ENCODE assay signal across 21 mouse cellular contexts in the genomic region with DNA sequence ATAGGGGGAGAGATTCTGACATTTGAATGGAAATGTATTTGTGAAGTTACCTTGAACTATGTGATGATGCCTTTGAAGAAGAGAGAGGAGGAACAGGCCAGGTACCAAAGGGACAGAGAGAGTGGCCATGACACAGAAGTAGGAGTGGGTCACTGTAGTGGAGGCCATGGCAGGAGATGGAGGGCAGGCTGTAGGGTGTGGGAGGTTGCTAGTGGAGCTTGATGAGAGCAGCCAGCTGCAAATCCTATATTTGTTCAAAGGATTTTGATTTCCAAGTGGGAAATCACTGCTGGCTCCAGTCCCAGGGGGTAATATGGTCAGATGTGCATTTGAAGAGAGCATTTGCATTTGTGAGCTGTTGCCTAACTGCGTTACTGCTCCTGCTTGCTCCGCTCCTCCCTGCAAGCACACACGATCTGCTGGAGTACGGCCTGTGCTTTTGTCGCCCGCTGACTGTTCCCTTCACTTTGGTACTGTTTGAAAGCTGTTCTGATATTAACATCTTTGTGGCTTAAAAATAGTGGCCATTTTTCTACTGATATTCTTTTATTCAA.
DNase-seq lines count a peak whose midpoint lies in the region; ATAC-seq lines count a peak whose summit lies in the region.
"Had no signal": no experiment of that assay in that cellular context is flagged by ENCODE, and none has a peak within 500 bp of the region (broad histone marks: within the 10 kb centered on the region; RNA-seq: fewer than 3 reads in every experiment).

No protein-coding gene starts in this region.

- no peak for DNase-seq in forebrain, embryonic 11.5 days (ENCODE audit: low spot score)
- DNase-seq in layer of hippocampus, adult 9-11 months: peak; percentile 27
- DNase-seq in layer of hippocampus, adult 11-12 months (ENCODE audit: low spot score): no peak
- no peak for DNase-seq in midbrain, embryonic 11.5 days (ENCODE audit: low spot score, missing footprints)
- DNase-seq: cerebellum, adult 9-11 months; gastrocnemius, postnatal 36 days; heart, postnatal 4 days; kidney, adult 11 months; kidney, postnatal 14 days; liver, embryonic 13.5 days; lung, postnatal 36 days; right cerebral cortex, postnatal 25 days had no signal

- H3K36me3 ChIP-seq in forebrain, embryonic 13.5 days (ENCODE audit: poor library complexity, severe bottlenecking): no peaks in the 10 kb centered on the region
- no peaks in the 10 kb centered on the region for H3K36me3 ChIP-seq in forebrain, embryonic 11.5 days (ENCODE audit: control insufficient read depth, insufficient read depth, low read length)
- no peaks in the 10 kb centered on the region for H3K36me3 ChIP-seq in midbrain, embryonic 13.5 days
- H3K36me3 ChIP-seq in midbrain, embryonic 11.5 days (ENCODE audit: control insufficient read depth, insufficient read depth, low read length): no peaks in the 10 kb centered on the region
- H3K36me3 ChIP-seq in forebrain, embryonic 16.5 days (ENCODE audit: control insufficient read depth, insufficient read depth): no peaks in the 10 kb centered on the region
- H3K36me3 ChIP-seq: embryonic facial prominence, embryonic 12.5 days; heart, embryonic 15.5 days; limb, embryonic 12.5 days; liver, embryonic 13.5 days; stomach, embryonic 15.5 days had no signal

- no peaks in the 10 kb centered on the region for H3K27me3 ChIP-seq in forebrain, embryonic 13.5 days
- H3K27me3 ChIP-seq in forebrain, embryonic 11.5 days (ENCODE audit: control insufficient read depth, insufficient read depth, low read length): no peaks in the 10 kb centered on the region
- H3K27me3 ChIP-seq in midbrain, embryonic 13.5 days: no peaks in the 10 kb centered on the region
- H3K27me3 ChIP-seq in midbrain, embryonic 11.5 days (ENCODE audit: control insufficient read depth, insufficient read depth, low read length): no peaks in the 10 kb centered on the region
- no peaks in the 10 kb centered on the region for H3K27me3 ChIP-seq in forebrain, embryonic 16.5 days (replicated peaks; ENCODE audit: control insufficient read depth, insufficient read depth, low read length)
- H3K27me3 ChIP-seq: CH12.LX; embryonic facial prominence, embryonic 12.5 days; heart, embryonic 15.5 days; liver, embryonic 13.5 days; stomach, embryonic 15.5 days had no signal

- no peak overlapping the region for H3K9ac ChIP-seq in forebrain, embryonic 13.5 days
- no peak overlapping the region for H3K9ac ChIP-seq in forebrain, embryonic 11.5 days (ENCODE audit: low read length)
- H3K9ac ChIP-seq in midbrain, embryonic 13.5 days (replicated peaks): no peak overlapping the region
- H3K9ac ChIP-seq in midbrain, embryonic 11.5 days (ENCODE audit: low read length): no peak overlapping the region
- no peak overlapping the region for H3K9ac ChIP-seq in forebrain, embryonic 16.5 days (replicated peaks; ENCODE audit: low read depth, low read length)
- H3K9ac ChIP-seq: embryonic facial prominence, embryonic 12.5 days; heart, embryonic 15.5 days; limb, embryonic 12.5 days; liver, embryonic 13.5 days; stomach, embryonic 15.5 days had no signal

- H3K4me3 ChIP-seq in forebrain, embryonic 13.5 days: no peak overlapping the region
- H3K4me3 ChIP-seq in forebrain, embryonic 11.5 days (ENCODE audit: low read depth, low read length): no peak overlapping the region
- H3K4me3 ChIP-seq in midbrain, embryonic 13.5 days (replicated peaks): no peak overlapping the region
- no peak overlapping the region for H3K4me3 ChIP-seq in midbrain, embryonic 11.5 days (ENCODE audit: low read depth, low read length)
- no peak overlapping the region for H3K4me3 ChIP-seq in forebrain, embryonic 16.5 days (replicated peaks; ENCODE audit: low read length)
- H3K4me3 ChIP-seq: embryonic facial prominence, embryonic 12.5 days; heart, embryonic 15.5 days; limb, embryonic 12.5 days; liver, embryonic 13.5 days; stomach, embryonic 15.5 days had no signal

- no peaks in the 10 kb centered on the region for H3K9me3 ChIP-seq in forebrain, embryonic 13.5 days (replicated peaks)
- H3K9me3 ChIP-seq in forebrain, embryonic 11.5 days (ENCODE audit: control insufficient read depth, low read length): no peaks in the 10 kb centered on the region
- H3K9me3 ChIP-seq in midbrain, embryonic 13.5 days: no peaks in the 10 kb centered on the region
- no peaks in the 10 kb centered on the region for H3K9me3 ChIP-seq in midbrain, embryonic 11.5 days (ENCODE audit: control insufficient read depth, low read length)
- 0 out of 2 replicates have a peak, but pooled peaks cover 3% of the 10 kb centered on the region for H3K9me3 ChIP-seq in forebrain, embryonic 16.5 days (ENCODE audit: control insufficient read depth, low read length)
- H3K9me3 ChIP-seq: heart, embryonic 15.5 days; limb, embryonic 12.5 days; liver, embryonic 13.5 days; stomach, embryonic 15.5 days had no signal

- no peak overlapping the region for H3K27ac ChIP-seq in forebrain, embryonic 13.5 days
- no peak overlapping the region for H3K27ac ChIP-seq in forebrain, embryonic 11.5 days (ENCODE audit: low read depth, low read length)
- no peak overlapping the region for H3K27ac ChIP-seq in midbrain, embryonic 13.5 days
- H3K27ac ChIP-seq in midbrain, embryonic 11.5 days (ENCODE audit: low read depth, low read length): no peak overlapping the region
- H3K27ac ChIP-seq in forebrain, embryonic 16.5 days (ENCODE audit: low read length): peak overlapping the region; percentile 28; the same call in 1 of the 2 replicates
- H3K27ac ChIP-seq: embryonic facial prominence, embryonic 12.5 days; heart, embryonic 15.5 days; hindbrain, postnatal 0 days; limb, embryonic 12.5 days; liver, embryonic 13.5 days; stomach, embryonic 15.5 days had no signal

- peak; percentile 75; the same call in 1 of the 2 replicates for ATAC-seq in forebrain, embryonic 13.5 days
- ATAC-seq in forebrain, embryonic 11.5 days (replicated peaks; ENCODE audit: low FRiP score): no peak
- 0 out of 2 replicates have a peak, but pooled peaks have one; percentile 50 for ATAC-seq in midbrain, embryonic 13.5 days
- no peak for ATAC-seq in midbrain, embryonic 11.5 days (ENCODE audit: low FRiP score)
- peak; percentile 80 for ATAC-seq in forebrain, embryonic 16.5 days
- ATAC-seq: hindbrain, postnatal 0 days had no signal

- 68% methylated on average over 6 of the region's 6 CpGs for WGBS in forebrain, embryonic 13.5 days
- 91% methylated on average over 6 of the region's 6 CpGs for WGBS in forebrain, embryonic 11.5 days
- 64% methylated on average over 6 of the region's 6 CpGs for WGBS in midbrain, embryonic 13.5 days
- WGBS in midbrain, embryonic 11.5 days: 74% methylated on average over 6 of the region's 6 CpGs
- 38% methylated on average over 6 of the region's 6 CpGs for WGBS in forebrain, embryonic 16.5 days

- no peak overlapping the region for H3K4me2 ChIP-seq in forebrain, embryonic 13.5 days
- no peak overlapping the region for H3K4me2 ChIP-seq in forebrain, embryonic 11.5 days (ENCODE audit: low read depth, low read length, severe bottlenecking)
- no peak overlapping the region for H3K4me2 ChIP-seq in midbrain, embryonic 13.5 days (replicated peaks)
- no peak overlapping the region for H3K4me2 ChIP-seq in midbrain, embryonic 11.5 days
- no peak overlapping the region for H3K4me2 ChIP-seq in forebrain, embryonic 16.5 days (ENCODE audit: low read length)
- H3K4me2 ChIP-seq: embryonic facial prominence, embryonic 12.5 days; heart, embryonic 15.5 days; limb, embryonic 12.5 days; liver, embryonic 13.5 days; stomach, embryonic 15.5 days had no signal

- H3K4me1 ChIP-seq in forebrain, embryonic 13.5 days: no peaks in the 10 kb centered on the region
- no peaks in the 10 kb centered on the region for H3K4me1 ChIP-seq in forebrain, embryonic 11.5 days (replicated peaks; ENCODE audit: control insufficient read depth, insufficient read depth, low read length)
- H3K4me1 ChIP-seq in midbrain, embryonic 13.5 days (replicated peaks): 0 out of 2 replicates have a peak, but pooled peaks cover 4% of the 10 kb centered on the region
- no peaks in the 10 kb centered on the region for H3K4me1 ChIP-seq in midbrain, embryonic 11.5 days (ENCODE audit: control insufficient read depth, insufficient read depth, low read length)
- peaks cover 5% of the 10 kb centered on the region; the same call in 1 of the 2 replicates for H3K4me1 ChIP-seq in forebrain, embryonic 16.5 days (replicated peaks; ENCODE audit: control insufficient read depth, insufficient read depth, low read length)
- H3K4me1 ChIP-seq: embryonic facial prominence, embryonic 12.5 days; heart, embryonic 15.5 days; limb, embryonic 12.5 days; liver, embryonic 13.5 days; stomach, embryonic 15.5 days had no signal

Comparison
In these comparisons a context has a peak if more than half of its experiments do, and no peak if none do; other contexts are left out.
1. ATAC-seq: peak in forebrain, embryonic 13.5 days (single experiment), midbrain, embryonic 13.5 days (single experiment) and forebrain, embryonic 16.5 days (single experiment); none in forebrain, embryonic 11.5 days (single experiment) and midbrain, embryonic 11.5 days (single experiment).